Mouse (Mus musculus) limb, embryonic 14.5 days (tissue): ENCODE data around the gene Sim2. TPM values are rescaled to one million over a fixed set of nuclear protein-coding genes. Genes with fewer than 3 reads are reported as not detected.
A peak's percentile ranks its signal among the peaks of the same experiment; 100 is the strongest.

ENCODE experiments used
- ATAC-seq: fragments of 200-750 bp; cut with Nextera tagmentation; 2 replicates; pipeline ENCODE4 v1.8.0; 2017; ENCODE audit warnings: low read depth, moderate number of reproducible peaks, moderate TSS enrichment; ENCODE audit not compliant: low FRiP score
- DNase-seq: peaks from one replicate; pipeline ENCODE4 v3.0.0-alpha.2; 2015; ENCODE audit warnings: low spot score
- H3K27ac ChIP-seq: fragments of 300-500 bp; sonication (generic); replicated peaks from 2 replicates; pipeline ENCODE4 v1.5.1; 2014; ENCODE audit warnings: low read depth, mild to moderate bottlenecking, low read length, moderate library complexity, mixed read lengths
- H3K27me3 ChIP-seq: fragments of 300-500 bp; sonication (generic); 2 replicates; pipeline ENCODE4 v1.6.1; 2014; ENCODE audit warnings: low read length, mixed read lengths; ENCODE audit not compliant: control insufficient read depth, insufficient read depth
- H3K36me3 ChIP-seq: fragments of 300-500 bp; sonication (generic); 2 replicates; pipeline ENCODE4 v1.6.1; 2014; ENCODE audit warnings: mild to moderate bottlenecking, low read length, moderate library complexity, mixed read lengths; ENCODE audit not compliant: control insufficient read depth, insufficient read depth
- H3K4me1 ChIP-seq: fragments of 300-500 bp; sonication (generic); 2 replicates; pipeline ENCODE4 v1.6.1; 2014; ENCODE audit warnings: antibody characterized with exemption, low read length, mixed read lengths; ENCODE audit not compliant: control insufficient read depth, insufficient read depth
- H3K4me2 ChIP-seq: fragments of 300-500 bp; sonication (generic); replicated peaks from 2 replicates; pipeline ENCODE4 v1.6.1; 2014; ENCODE audit warnings: low read depth, mild to moderate bottlenecking, low read length, moderate library complexity; ENCODE audit not compliant: severe bottlenecking
- H3K4me3 ChIP-seq: fragments of 300-500 bp; sonication (generic); replicated peaks from 2 replicates; pipeline ENCODE4 v1.5.1; 2014; ENCODE audit warnings: low read length
- H3K9ac ChIP-seq: fragments of 300-500 bp; sonication (generic); 2 replicates; pipeline ENCODE4 v1.6.1; 2014; ENCODE audit warnings: mild to moderate bottlenecking, low read depth, low read length, moderate library complexity; ENCODE audit not compliant: severe bottlenecking
- H3K9me3 ChIP-seq: fragments of 300-500 bp; sonication (generic); 2 replicates; pipeline ENCODE4 v1.6.1; 2016; ENCODE audit warnings: low read length; ENCODE audit not compliant: control insufficient read depth
- POLR2A ChIP-seq: fragments of 200-500 bp; IDR thresholded peaks from 2 replicates; pipeline ENCODE4 v1.8.0; 2012; ENCODE audit warnings: inconsistent platforms, mild to moderate bottlenecking, moderate library complexity, borderline replicate concordance; ENCODE audit not compliant: insufficient read depth, insufficient read length; ENCODE audit errors: extremely low read depth
- WGBS: fragments of 180-500 bp; shearing (Covaris S2); extraction: QIAGEN DNeasy Blood & Tissue Kit; methylation state at CpG from one replicate; pipeline ENCODE4 v1.1.7; 2014; 5-methylcytosine and 5-hydroxymethylcytosine counted together
- polyA plus RNA-seq, 2 experiments: library from polyadenylated mRNA; depleted of rRNA in 1 of 2; stranded (reverse) in 1 of 2; unstranded in 1 of 2; fragments of >200 nt; fragmentation: Nextera tagmentation in 1 of 2; extraction: Ambion mirVana in 1 of 2; gene quantifications; 2 replicates each; pipeline versions ENCODE4 v1.2.1 to v1.2.3; 2012 to 2014

The Sim2 gene
- polyA plus RNA-seq, 2 experiments = 1.4 to 5.9 TPM

GRCm38 (mm10) chr16:94118394-94118793, 33.7 kb downstream of the Sim2 start:
- H3K4me1 ChIP-seq = 0 out of 2 replicates have a peak, but pooled peaks cover 2% of the 10 kb centered on the region
- no peak overlapping the region for H3K27ac ChIP-seq
- H3K4me2 ChIP-seq = no peak overlapping the region
- H3K9me3 ChIP-seq = no peaks in the 10 kb centered on the region
- DNase-seq (no peak), ATAC-seq (no peak; the same call in 1 of the 2 replicates)
- peaks cover 21% of the 10 kb centered on the region; the same call in 1 of the 2 replicates for H3K27me3 ChIP-seq
- TF ChIP-seq POLR2A = no peak
- H3K4me3 ChIP-seq = no peak overlapping the region
- no peaks in the 10 kb centered on the region for H3K36me3 ChIP-seq
- WGBS = 95% methylated on average over 1 of the region's 1 CpGs
- no peak overlapping the region for H3K9ac ChIP-seq

- Histone ChIP-seq H3K4me1 (peaks cover 12% of the 10 kb centered on the region), H3K27ac (no peak overlapping the region), H3K9ac (no peak overlapping the region)
These were observed 37.6 kb downstream of the Sim2 start for GRCm38 (mm10) chr16:94122347-94122746.

GRCm38 (mm10) chr16:94123247-94123646, 38.5 kb downstream of the Sim2 start:
- DNase-seq (no peak), ATAC-seq (no peak)
- Histone ChIP-seq H3K36me3 (no peaks in the 10 kb centered on the region), H3K4me1 (peaks cover 13% of the 10 kb centered on the region), H3K27ac (no peak overlapping the region), H3K9ac (no peak overlapping the region), H3K9me3 (no peaks in the 10 kb centered on the region), H3K27me3 (peaks cover 54% of the 10 kb centered on the region), H3K4me2 (no peak overlapping the region), H3K4me3 (no peak overlapping the region)
- 71% methylated on average over 11 of the region's 11 CpGs for WGBS
- TF ChIP-seq POLR2A = no peak

More at GRCm38 (mm10) chr16:94122347-94122746, 37.6 kb downstream of the Sim2 start:
- TF ChIP-seq POLR2A = no peak
- Histone ChIP-seq H3K9me3 (no peaks in the 10 kb centered on the region), H3K36me3 (no peaks in the 10 kb centered on the region), H3K4me2 (no peak overlapping the region), H3K27me3 (peaks cover 54% of the 10 kb centered on the region), H3K4me3 (no peak overlapping the region)
- ATAC-seq (no peak), DNase-seq (no peak)
- WGBS = 91% methylated on average over 3 of the region's 3 CpGs

GRCm38 (mm10) chr16:94125172-94125981, 40.6 kb downstream of the Sim2 start:
- DNase-seq (no peak), ATAC-seq (peak; percentile 32)
- H3K9me3 ChIP-seq = no peaks in the 10 kb centered on the region
- TF ChIP-seq POLR2A = no peak
- H3K27ac ChIP-seq = no peak overlapping the region
- H3K4me1 ChIP-seq = peaks cover 23% of the 10 kb centered on the region
- 2% methylated on average over 31 of the region's 83 CpGs for WGBS
- H3K36me3 ChIP-seq = no peaks in the 10 kb centered on the region
- peak overlapping the region; percentile 55 for H3K9ac ChIP-seq
- peaks cover 51% of the 10 kb centered on the region for H3K27me3 ChIP-seq
- peak overlapping the region; percentile 93 for H3K4me2 ChIP-seq
- H3K4me3 ChIP-seq = peak overlapping the region; percentile 43

GRCm38 (mm10) chr16:94126200-94126599, 41.5 kb downstream of the Sim2 start:
- no peaks in the 10 kb centered on the region for H3K36me3 ChIP-seq
- no peak for DNase-seq
- H3K27me3 ChIP-seq = peaks cover 51% of the 10 kb centered on the region
- H3K4me3 ChIP-seq = peak overlapping the region; percentile 43; the same call in 1 of the 2 replicates
- H3K4me1 ChIP-seq = peaks cover 23% of the 10 kb centered on the region
- no peaks in the 10 kb centered on the region for H3K9me3 ChIP-seq
- no peak for TF ChIP-seq POLR2A
- ATAC-seq = no peak
- H3K27ac ChIP-seq = no peak overlapping the region
- peak overlapping the region; percentile 93; the same call in 1 of the 2 replicates for H3K4me2 ChIP-seq
- H3K9ac ChIP-seq = no peak overlapping the region
- 41% methylated on average over 9 of the region's 9 CpGs for WGBS
